Mouse (Mus musculus) hindbrain, embryonic 11.5 days (tissue): ENCODE data around the gene Olfr628. TPM values are rescaled to one million over a fixed set of nuclear protein-coding genes. Genes with fewer than 3 reads are reported as not detected.
"Not testable (repeated sequence)": the region's sequence is repeated elsewhere in the genome, so short reads cannot be mapped to it uniquely, and the experiment has no call there.

Experiments used
- ATAC-seq: fragments of 200-750 bp; cut with Nextera tagmentation; 2 replicates; pipeline ENCODE4 v1.8.0; 2017; ENCODE audit warnings: mild to moderate bottlenecking, moderate TSS enrichment, moderate library complexity; ENCODE audit not compliant: low FRiP score
- DNase-seq: peaks from one replicate; pipeline ENCODE4 v3.0.0-alpha.2; 2015; ENCODE audit warnings: low spot score
- H3K27ac ChIP-seq: fragments of 300-500 bp; sonication (generic); 2 replicates; pipeline ENCODE4 v1.5.1; 2014; ENCODE audit warnings: mild to moderate bottlenecking, low read depth, low read length
- H3K27me3 ChIP-seq: fragments of 300-500 bp; sonication (generic); 2 replicates; pipeline ENCODE4 v1.6.1; 2014; ENCODE audit warnings: mild to moderate bottlenecking, low read length, moderate library complexity, mixed read lengths; ENCODE audit not compliant: control insufficient read depth, insufficient read depth
- H3K36me3 ChIP-seq: fragments of 300-500 bp; sonication (generic); 2 replicates; pipeline ENCODE4 v1.6.1; 2014; ENCODE audit warnings: mild to moderate bottlenecking, low read length, moderate library complexity, mixed read lengths; ENCODE audit not compliant: control insufficient read depth, insufficient read depth
- H3K4me1 ChIP-seq: fragments of 300-500 bp; sonication (generic); replicated peaks from 2 replicates; pipeline ENCODE4 v1.6.1; 2014; ENCODE audit warnings: low read length, mixed read lengths; ENCODE audit not compliant: control insufficient read depth, insufficient read depth
- H3K4me2 ChIP-seq: fragments of 300-500 bp; sonication (generic); replicated peaks from 2 replicates; pipeline ENCODE4 v1.6.1; 2014; ENCODE audit warnings: mild to moderate bottlenecking, low read depth, low read length
- H3K4me3 ChIP-seq: fragments of 300-500 bp; sonication (generic); 2 replicates; pipeline ENCODE4 v1.5.1; 2014; ENCODE audit warnings: low read depth, low read length
- H3K9ac ChIP-seq: fragments of 300-500 bp; sonication (generic); 2 replicates; pipeline ENCODE4 v1.6.1; 2014; ENCODE audit warnings: low read depth, low read length
- H3K9me3 ChIP-seq: fragments of 300-500 bp; sonication (generic); 2 replicates; pipeline ENCODE4 v1.6.1; 2016; ENCODE audit warnings: low read length; ENCODE audit not compliant: control insufficient read depth
- WGBS: fragments of 180-500 bp; shearing (Covaris S2); extraction: QIAGEN DNeasy Blood & Tissue Kit; methylation state at CpG from one replicate; pipeline ENCODE4 v1.1.7; 2014; 5-methylcytosine and 5-hydroxymethylcytosine counted together
- polyA plus RNA-seq: library from polyadenylated mRNA; unstranded; fragments of >200 nt; fragmentation: Nextera tagmentation; extraction: Ambion mirVana; gene quantifications from 2 replicates; pipeline ENCODE4 v1.2.1, GENCODE M21; 2014

Gene Olfr628
- polyA plus RNA-seq, result not detected in 2 replicates

DNA sequence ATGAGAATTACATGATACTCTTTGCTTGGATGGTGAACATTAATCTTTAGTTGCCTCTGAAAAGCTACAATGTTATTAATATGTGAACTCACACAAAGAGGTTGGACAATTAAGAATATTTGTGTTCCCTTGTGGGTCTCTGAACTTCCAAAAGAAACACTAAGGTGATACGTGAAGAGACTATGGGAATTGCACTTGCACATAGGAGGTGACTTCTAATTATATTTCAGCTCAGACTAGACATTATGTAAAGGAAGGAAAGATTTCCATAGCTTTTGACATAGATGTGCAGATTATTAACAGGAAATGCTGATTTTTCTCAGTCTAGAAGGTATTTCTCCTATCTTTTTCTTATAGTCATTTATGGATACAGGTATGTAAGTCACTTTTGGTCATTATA is at the start of gene Olfr628:
Gene Olfr628 (plus strand): TSS at position 301 of the 400 bp plus-strand sequence.
- H3K27me3 ChIP-seq, result no peaks in the 10 kb centered on the region

DNA sequence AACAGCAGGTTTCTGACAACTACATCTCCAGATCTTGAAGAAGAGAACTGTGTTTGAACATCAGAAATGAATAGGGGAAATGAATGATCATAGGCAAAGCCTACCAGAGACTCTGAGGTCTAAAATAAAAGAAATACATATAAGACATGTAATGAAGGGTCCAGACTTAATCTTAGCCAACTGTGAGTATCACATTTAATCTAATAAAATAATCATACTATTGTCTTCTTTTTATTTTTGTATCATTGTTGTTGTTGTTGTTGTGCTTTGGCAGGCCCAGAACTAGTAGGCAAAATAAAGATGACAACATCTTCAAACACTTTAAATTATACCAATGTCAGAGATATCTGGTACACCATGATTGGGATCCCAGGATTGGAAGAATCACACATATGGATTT is 47.8 kb upstream of the Olfr628 start, which contains the start of gene Olfr625-ps1:
Gene Olfr625-ps1 (plus strand): TSS at position 301 of the 400 bp plus-strand sequence.
- DNase-seq (no peak), ATAC-seq (no peak)
- H3K4me3 ChIP-seq, result no peak within 1 kb of the TSS
- H3K9ac ChIP-seq, result no peak within 1 kb of the TSS
- H3K27me3 ChIP-seq, result no peaks in the 10 kb centered on the region
- H3K9me3 ChIP-seq, result no peaks in the 10 kb centered on the region
- H3K27ac ChIP-seq, result no peak within 1 kb of the TSS
- no peaks in the 10 kb centered on the region for H3K36me3 ChIP-seq
- no peaks in the 10 kb centered on the region for H3K4me1 ChIP-seq
- H3K4me2 ChIP-seq, result no peak within 1 kb of the TSS

More for the DNA sequence above, at the start of gene Olfr628:
- DNase-seq, result no peak
- Histone ChIP-seq H3K27ac (no peak within 1 kb of the TSS), H3K9ac (no peak within 1 kb of the TSS), H3K4me1 (no peaks in the 10 kb centered on the region), H3K4me3 (no peak within 1 kb of the TSS), H3K4me2 (no peak within 1 kb of the TSS), H3K9me3 (no peaks in the 10 kb centered on the region), H3K36me3 (no peaks in the 10 kb centered on the region)
- no peak for ATAC-seq
- WGBS, result 90% methylated on average over 1 of the region's 1 CpGs

DNA sequence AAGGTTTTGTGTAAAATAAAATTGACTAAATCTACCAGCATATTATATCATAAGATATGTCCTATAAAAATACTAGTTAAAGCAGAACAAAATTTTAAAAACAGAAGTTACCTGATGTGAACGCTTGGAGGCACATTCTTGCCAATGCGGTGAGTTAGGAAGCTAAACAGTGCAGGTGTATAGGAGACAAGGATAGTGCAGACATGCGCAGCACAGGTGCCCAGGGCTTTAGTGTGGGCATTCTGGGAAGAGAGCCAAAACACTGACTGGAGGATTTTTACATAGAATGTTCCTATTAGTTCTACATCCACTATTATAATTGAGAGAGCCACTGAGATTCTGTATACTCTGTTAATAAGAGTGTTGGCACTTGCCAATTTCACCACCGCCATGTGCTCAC is 30.7 kb upstream of the Olfr628 start:
- no peak for DNase-seq
- WGBS, result 94% methylated on average over 4 of the region's 4 CpGs

DNA sequence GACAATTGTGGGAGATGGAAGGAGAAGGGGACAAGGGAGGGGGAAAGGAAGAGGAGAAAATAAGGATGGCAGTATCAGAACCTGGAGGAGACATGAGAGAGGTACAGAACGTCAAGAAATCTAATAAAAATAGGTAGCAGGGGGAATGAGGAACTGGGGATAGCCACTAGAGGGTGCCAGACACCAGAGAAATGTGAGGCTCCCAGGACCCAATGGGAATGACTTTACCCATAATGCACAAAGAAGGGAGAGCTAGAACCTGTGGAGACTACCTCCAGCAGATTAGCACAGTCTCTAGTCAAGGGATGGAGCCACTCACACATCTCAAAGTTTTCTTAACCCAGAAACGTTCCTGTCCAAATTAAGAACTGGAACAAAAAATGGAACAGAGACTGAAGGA is 18.1 kb upstream of the Olfr628 start:
- no peak overlapping the region for H3K9ac ChIP-seq
- 41% methylated on average over 2 of the region's 2 CpGs for WGBS

More for the DNA sequence above, 30.7 kb upstream of the Olfr628 start:
- no peak for ATAC-seq
- Histone ChIP-seq H3K4me2 (no peak overlapping the region), H3K27ac (no peak overlapping the region), H3K4me3 (no peak overlapping the region), H3K27me3 (no peaks in the 10 kb centered on the region), H3K9ac (no peak overlapping the region), H3K4me1 (no peaks in the 10 kb centered on the region), H3K9me3 (no peaks in the 10 kb centered on the region), H3K36me3 (no peaks in the 10 kb centered on the region)

DNA sequence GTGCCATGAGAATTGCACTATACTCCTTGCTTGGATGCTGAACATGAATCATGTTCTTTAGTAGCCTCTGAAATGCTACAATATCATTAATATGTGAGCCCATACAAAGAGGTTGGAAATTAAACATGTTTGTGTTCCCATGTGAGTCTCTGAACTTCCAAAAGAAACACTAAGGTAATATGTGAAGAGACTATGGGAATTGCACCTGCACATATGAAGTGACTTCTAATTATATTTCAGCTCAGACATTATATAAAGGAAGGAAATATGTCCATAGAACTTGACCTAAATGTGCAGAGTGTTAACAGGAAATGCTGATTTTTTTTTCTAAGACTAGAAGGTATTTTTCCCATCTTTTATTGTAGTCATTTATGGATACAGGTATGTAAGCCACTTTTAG is 15.8 kb upstream of the Olfr628 start, which contains the start of gene Olfr243:
Gene Olfr243 (plus strand): TSS at position 301 of the 400 bp plus-strand sequence.
- Histone ChIP-seq H3K36me3 (no peaks in the 10 kb centered on the region), H3K27ac (no peak within 1 kb of the TSS), H3K27me3 (no peaks in the 10 kb centered on the region), H3K9ac (no peak within 1 kb of the TSS), H3K4me2 (no peak within 1 kb of the TSS), H3K4me1 (no peaks in the 10 kb centered on the region), H3K9me3 (no peaks in the 10 kb centered on the region), H3K4me3 (no peak within 1 kb of the TSS)
- ATAC-seq (no peak), DNase-seq (no peak)

More for the DNA sequence above, 18.1 kb upstream of the Olfr628 start:
- Histone ChIP-seq H3K27ac (no peak overlapping the region), H3K4me3 (no peak overlapping the region), H3K36me3 (no peaks in the 10 kb centered on the region), H3K9me3 (no peaks in the 10 kb centered on the region), H3K4me1 (no peaks in the 10 kb centered on the region), H3K27me3 (no peaks in the 10 kb centered on the region), H3K4me2 (no peak overlapping the region)
- no peak for DNase-seq
- ATAC-seq, result no peak

DNA sequence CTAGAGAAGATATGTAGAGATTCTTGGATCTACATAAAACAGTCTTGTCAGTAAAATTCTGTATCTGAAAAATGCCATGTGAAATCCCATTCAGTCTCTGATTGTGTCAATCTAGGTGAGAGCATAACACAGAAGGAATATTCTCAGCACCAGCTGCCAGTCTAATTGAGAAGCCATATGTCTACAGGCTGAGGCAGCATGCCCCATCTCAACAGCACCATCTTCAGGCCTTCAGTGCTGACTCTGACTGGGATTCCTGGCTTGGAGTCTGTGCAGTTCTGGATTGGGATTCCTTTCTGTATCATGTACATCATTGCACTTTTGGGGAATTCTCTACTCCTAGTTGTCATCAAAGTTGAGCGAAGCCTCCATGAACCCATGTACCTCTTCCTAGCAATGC is 13.8 kb upstream of the Olfr628 start:
- H3K36me3 ChIP-seq, ATAC-seq, H3K4me1 ChIP-seq, H3K4me2 ChIP-seq, H3K27ac ChIP-seq, H3K4me3 ChIP-seq, DNase-seq, H3K9me3 ChIP-seq, H3K9ac ChIP-seq, H3K27me3 ChIP-seq: not testable (repeated sequence)
- WGBS, result 100% methylated on average over 1 of the region's 1 CpGs

DNA sequence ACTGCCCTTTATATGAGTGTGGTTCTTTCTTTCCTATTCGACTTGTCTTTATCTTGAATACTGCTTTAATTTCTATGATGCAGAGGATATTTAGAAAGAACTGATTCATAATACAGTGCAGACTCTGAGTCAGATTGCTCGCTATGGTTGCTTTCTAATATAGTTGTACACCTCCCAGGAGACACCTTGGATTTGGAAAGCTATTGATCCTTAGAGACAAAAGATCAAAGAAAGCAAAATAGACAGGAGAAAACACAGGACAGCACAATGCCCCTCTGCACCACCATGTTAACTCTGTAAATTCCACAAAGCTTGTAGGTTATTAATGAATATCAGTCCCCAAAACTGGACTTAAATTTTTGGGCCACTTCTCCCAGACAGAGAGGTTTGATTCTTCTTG is 14.7 kb downstream of the Olfr628 start, which contains the start of gene Olfr629:
Gene Olfr629 (minus strand): TSS at position 101 of the 400 bp plus-strand sequence.
- no peak within 1 kb of the TSS for H3K4me2 ChIP-seq
- no peaks in the 10 kb centered on the region for H3K27me3 ChIP-seq
- no peak within 1 kb of the TSS for H3K27ac ChIP-seq
- 84% methylated on average over 2 of the region's 2 CpGs for WGBS
- no peaks in the 10 kb centered on the region for H3K9me3 ChIP-seq
- H3K9ac ChIP-seq, result no peak within 1 kb of the TSS
- no peaks in the 10 kb centered on the region for H3K4me1 ChIP-seq
- DNase-seq (no peak), ATAC-seq (no peak)
- H3K36me3 ChIP-seq, result no peaks in the 10 kb centered on the region
- H3K4me3 ChIP-seq, result no peak within 1 kb of the TSS

DNA sequence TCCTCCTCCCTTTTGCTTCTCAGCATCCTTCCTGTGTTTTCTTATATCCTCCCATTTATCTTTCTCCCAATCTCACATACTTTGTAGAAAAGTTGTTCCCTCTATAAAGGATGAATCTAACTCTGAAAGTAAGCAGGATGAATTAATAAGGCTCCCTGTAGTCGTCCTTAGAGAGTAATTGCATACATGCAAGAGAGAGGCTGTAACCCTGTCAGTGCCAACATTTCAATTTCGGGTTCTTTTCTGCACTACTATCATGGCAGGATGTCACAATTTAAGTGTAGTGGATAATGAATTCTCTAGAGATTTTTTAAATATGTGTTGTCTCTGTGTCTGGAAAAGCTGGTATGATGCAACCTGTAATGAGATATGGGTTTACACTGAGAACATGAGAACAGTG is 27.1 kb downstream of the Olfr628 start, which contains the start of gene Olfr630:
Gene Olfr630 (minus strand): TSS at position 101 of the 400 bp plus-strand sequence.
- H3K4me3 ChIP-seq, result no peak within 1 kb of the TSS
- WGBS, result 49% methylated on average over 2 of the region's 2 CpGs
- H3K4me1 ChIP-seq, result no peaks in the 10 kb centered on the region

DNA sequence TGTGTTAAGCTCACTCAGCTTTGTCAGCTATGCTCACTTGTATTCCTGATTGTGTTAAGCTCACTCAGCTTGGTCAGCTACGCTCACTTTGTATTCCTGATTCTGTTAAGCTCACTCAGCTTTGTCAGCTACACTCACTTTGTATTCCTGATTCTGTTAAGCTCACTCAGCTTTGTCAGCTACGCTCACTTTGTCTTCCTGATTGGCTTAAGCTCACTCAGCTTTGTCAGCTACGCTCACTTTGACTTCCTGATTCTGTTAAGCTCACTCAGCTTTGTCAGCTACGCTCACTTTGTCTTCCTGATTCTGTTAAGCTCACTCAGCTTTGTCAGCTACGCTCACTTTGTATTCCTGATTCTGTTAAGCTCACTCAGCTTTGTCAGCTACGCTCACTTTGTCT is 32.0 kb downstream of the Olfr628 start:
- H3K4me3 ChIP-seq, H3K27ac ChIP-seq, H3K9me3 ChIP-seq, DNase-seq, H3K27me3 ChIP-seq, H3K4me1 ChIP-seq, H3K9ac ChIP-seq, H3K4me2 ChIP-seq, ATAC-seq, H3K36me3 ChIP-seq: not testable (repeated sequence)
- WGBS, result 88% methylated on average over 6 of the region's 6 CpGs

More for the DNA sequence above, 27.1 kb downstream of the Olfr628 start, which contains the start of gene Olfr630:
- DNase-seq (no peak), ATAC-seq (no peak)
- no peak within 1 kb of the TSS for H3K27ac ChIP-seq
- no peak within 1 kb of the TSS for H3K9ac ChIP-seq
- H3K27me3 ChIP-seq, result no peaks in the 10 kb centered on the region
- no peaks in the 10 kb centered on the region for H3K9me3 ChIP-seq
- no peak within 1 kb of the TSS for H3K4me2 ChIP-seq
- no peaks in the 10 kb centered on the region for H3K36me3 ChIP-seq
